Mouse (Mus musculus) layer of hippocampus, adult 8-10 months (tissue): ENCODE results near the gene Pmvk. TPM values are rescaled to one million over a fixed set of nuclear protein-coding genes. Genes with fewer than 3 reads are reported as not detected.
"Not testable (repeated sequence)": the region's sequence is repeated elsewhere in the genome, so short reads cannot be mapped to it uniquely, and the experiment has no call there.

Experiments used
- DNase-seq, 2 experiments: peaks; one replicate each; pipeline ENCODE4 v3.0.0; 2022; ENCODE audit warnings: low spot score in 2 of 2
- total RNA-seq, 4 experiments: library from RNA; stranded (reverse); gene quantifications; 2 replicates each; pipeline ENCODE4 v1.2.4; 2022

The Pmvk gene
- total RNA-seq, 4 experiments from 2014 or later = 29.5 to 33.7 (median 31.3) TPM

- DNase-seq = no peak
Measured at GRCm38 (mm10) chr3:89425876-89426275, 28.5 kb upstream of the Pmvk start.

GRCm38 (mm10) chr3:89429021-89429420 is 25.3 kb upstream of the Pmvk start:
- not testable (repeated sequence) for DNase-seq

DNA sequence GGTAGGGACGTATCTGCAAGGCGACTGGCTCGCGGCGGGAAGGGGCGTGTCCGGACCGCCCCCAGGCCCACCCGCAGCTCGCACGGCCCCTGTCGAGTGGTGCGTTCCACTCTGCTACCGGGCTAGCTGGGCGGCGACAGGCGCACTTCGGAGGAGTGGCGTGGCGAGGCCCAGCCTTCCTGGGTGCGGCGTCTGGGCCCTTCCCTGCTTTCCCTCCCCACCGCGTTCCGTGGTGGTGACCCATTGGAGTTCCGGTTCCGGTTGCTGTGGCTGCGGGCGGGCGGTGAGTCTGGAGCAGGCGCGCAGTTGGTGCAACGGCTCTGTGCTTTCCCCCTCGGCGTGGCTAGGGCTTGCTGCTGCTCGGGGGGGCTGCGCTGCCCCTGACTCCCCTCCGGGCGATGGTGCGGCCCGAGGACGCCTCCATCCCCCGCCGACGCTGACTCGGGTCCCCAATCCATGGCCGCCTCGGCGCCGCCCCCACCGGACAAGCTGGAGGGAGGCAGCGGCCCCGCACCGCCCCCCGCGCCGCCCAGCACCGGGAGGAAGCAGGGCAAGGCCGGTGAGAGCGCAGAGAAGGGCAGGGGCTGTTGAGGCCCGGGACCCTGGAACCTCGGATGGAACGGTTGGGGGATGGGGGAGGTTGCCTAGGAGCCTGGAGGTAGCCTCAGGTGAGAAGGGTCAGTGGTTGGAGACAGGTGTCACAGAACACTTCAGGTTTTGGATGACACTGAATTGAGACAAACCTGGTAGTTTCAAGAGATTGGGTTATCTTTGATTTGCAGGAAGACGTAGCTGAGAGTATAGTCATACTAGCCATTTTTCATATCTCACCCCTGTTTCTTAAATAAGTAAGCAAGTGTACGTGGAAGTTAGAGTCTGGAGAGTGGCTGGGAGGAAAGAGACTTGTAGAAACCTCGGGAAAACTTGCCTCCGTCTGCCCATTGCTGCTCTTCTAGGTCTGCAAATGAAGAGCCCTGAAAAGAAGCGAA is 23.9 kb upstream of the Pmvk start, which contains the start of gene Pygo2:
Pygo2 (plus strand) TSS at position 44 of the 989 bp plus-strand sequence.
- DNase-seq = peak; percentile 94 to 95

GRCm38 (mm10) chr3:89432606-89433005 is 21.7 kb upstream of the Pmvk start:
- no peak for DNase-seq

- no peak for DNase-seq
Measured at GRCm38 (mm10) chr3:89434532-89434931, 19.8 kb upstream of the Pmvk start.

GRCm38 (mm10) chr3:89435041-89435440 is 19.3 kb upstream of the Pmvk start:
- no peak for DNase-seq

DNA sequence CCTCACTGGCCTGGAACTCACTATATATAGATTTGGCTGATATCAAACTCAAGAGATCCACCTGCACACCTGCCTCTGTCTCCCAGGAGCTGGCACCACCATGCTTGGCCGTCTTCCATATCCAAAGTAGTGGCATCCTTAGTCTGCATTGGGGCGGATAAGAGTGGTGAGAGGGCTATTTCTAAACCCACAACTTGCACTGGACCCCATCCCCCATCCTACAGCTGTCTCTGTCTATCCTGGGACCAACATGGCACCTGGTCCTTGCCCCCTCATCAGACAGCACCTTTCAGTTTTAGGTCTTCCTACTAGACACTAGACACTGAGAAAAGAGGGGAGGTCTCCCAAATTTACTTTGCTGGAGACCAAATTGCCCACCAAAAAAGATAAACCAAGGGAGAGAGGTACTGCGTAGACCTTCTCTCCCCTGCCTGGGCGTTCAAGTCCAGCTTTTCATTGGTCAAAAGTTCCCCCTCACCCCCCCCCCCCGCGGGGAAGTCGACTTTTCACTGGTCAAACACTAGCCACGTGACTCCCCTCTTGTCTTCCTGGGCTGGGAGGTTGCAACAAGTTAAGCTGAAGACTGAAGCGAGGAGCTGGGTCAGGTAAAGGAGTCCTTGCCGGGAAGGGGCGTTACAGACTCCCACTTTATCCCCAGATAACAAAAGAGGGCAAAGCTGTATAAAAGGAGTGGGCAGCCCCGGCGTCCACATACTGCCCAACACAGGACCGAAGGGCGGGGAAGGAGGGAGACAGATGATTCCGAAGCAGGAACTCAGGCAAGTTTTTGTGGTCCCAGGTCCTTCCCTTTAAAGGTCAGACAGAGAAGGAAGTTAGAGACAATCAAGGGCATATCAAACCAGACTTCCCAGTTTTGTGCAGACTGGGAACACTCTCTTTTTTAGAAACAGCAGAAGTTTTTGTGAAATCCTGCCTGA is 17.9 kb upstream of the Pmvk start, which contains the start of gene Pbxip1:
Pbxip1 (plus strand) TSS at position 531 of the 938 bp plus-strand sequence.
- no peak for DNase-seq

DNA sequence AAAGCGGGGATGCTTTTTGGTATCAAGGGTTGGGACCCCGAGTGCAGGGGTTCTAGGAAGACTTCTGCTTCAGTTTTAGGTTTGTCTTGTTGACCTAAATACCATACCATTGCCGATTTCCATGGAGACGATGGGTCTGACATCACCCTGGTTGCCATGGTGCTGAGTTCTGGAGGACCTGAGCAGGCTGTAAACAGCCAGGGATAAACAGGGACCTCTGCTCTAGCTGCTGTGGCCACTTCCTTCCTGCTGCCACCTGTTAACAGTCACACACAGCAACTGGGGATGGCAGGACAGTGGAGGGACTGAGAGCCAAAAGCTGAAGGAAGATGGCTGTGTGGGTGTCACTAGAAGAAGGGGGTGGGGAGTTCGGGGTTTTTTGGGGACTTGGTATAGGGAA is 17.1 kb upstream of the Pmvk start:
- DNase-seq = peak in 1 of 2 experiments; percentile 25

GRCm38 (mm10) chr3:89440691-89441090 is 13.7 kb upstream of the Pmvk start:
- no peak for DNase-seq

DNA sequence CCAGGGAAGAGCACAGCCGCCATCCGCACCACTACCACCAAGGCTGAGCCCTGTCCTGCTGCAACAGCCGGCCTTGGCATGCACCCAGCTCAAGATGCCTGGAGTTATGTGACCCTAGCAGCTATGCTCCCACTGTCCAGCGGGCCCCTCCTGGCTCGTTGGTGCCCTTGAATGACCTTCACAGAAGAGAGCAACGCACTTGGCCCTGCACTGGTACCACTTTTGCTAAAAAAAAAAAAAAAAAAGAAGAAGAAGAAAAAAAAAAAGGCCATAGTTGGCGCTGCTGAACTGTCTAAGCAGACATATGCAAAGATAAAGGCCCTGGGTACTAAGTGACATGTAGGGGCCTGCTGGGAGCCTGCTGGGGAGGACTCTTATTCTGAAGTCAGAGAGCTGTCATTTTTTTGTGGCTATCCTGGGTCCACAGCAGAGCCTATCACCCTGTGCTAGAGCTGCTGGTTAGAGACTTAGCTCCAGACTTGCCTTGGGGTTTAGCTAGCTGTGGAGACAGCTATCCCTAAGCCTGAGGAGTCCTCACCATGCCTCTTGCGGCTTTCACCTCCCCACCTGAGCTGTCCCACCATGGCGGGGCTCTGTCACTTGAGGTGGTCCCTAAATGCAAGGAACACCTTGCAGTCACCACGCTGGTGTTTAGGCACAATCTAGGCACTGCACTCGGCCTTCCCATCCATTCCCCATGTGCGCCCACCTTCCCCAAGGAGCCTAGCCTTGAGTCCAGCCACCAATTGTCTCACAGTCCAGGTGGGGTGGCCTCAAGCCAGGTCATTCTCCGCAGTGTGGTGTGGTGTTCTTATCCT is 5.4 kb upstream of the Pmvk start:
- no peak for DNase-seq

DNA sequence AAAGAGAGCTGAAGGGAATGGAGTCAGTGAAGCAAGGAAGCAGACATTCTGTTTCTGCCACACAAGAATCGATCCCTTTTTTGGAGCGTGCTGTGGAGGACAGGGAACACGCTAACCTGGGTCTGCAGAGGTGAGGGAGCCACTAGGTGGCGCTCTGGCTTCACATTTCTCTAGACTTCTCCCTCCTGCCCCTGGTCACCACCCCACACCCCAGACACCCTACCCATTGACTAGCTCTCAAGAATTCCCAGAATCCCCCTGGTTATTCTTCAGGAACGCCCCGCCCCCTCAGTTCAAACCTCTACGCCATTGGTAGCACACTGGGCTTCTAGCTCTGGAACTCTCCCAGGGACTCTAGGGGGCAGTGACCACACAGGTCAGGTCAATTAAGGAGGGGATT is 4.8 kb upstream of the Pmvk start:
- DNase-seq = peak in 1 of 2 experiments; percentile 76

GRCm38 (mm10) chr3:89451916-89452315 is 2.4 kb upstream of the Pmvk start:
- DNase-seq = no peak

DNA sequence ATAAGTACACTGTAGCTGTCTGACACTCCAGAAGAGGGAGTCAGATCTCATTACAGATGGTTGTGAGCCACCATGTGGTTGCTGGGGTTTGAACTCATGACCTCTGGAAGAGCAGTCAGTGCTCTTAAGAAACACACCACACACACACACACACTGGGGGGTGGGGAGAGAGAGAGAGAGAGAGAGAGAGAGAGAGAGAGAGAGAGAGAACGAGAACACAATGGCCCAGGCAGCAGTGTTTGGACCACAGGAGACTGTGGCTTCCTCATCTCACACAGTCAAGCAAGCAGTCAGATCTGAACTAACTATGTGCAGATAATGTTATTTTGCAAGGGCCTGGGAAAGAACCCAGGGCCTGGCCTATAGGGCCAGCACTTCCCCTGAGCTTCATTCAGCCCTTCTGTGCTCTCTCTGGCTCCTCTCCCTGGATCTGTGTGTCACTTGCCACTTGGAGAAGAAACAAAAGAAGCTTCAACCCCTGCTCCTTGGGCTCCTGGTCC is 1.5 kb downstream of the Pmvk start:
- no peak for DNase-seq

DNA sequence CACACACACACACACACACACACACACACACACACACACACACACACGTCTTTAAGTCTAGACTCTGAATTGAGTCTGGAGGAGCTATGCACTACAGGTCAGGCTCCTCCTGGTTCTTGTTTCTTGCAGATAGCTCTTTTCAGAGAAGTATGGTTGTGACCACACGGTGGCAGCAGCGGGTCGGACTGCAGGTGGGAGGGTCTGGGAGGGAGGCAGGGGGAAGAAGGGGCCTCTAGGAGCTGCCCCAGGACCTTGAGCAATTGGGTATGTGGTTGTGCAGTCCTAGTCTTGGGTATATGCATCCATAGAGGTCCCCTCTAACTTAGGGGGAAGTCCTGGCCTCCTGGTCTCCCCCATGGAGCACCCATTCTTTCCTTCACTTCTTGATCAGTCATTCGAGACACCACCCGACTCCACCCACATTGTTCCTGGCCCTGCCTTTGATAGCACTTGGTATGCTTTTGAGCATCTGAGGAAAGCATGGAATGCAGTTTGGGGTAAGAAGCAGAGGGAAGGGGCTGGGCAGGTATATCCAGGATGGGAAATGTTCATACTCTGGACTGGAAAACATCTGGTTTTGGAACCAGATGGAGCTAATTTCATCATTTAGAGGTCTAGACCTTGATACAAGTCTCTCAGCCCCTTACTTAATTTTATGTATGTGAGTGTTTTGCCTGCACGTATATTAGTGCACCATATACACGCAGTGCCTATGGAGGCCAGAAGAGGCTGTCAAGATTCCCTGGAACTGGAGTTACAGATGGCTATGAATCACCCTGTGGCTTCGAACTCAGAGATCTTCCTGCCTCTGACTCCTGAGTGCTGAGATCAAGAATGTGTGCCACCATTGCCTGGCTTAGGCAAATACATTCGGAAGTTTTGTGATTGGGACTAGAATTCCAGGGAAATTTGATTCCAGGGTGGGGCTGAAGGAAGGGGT is 2.7 kb downstream of the Pmvk start:
- peak in 1 of 2 experiments; percentile 61 for DNase-seq

DNA sequence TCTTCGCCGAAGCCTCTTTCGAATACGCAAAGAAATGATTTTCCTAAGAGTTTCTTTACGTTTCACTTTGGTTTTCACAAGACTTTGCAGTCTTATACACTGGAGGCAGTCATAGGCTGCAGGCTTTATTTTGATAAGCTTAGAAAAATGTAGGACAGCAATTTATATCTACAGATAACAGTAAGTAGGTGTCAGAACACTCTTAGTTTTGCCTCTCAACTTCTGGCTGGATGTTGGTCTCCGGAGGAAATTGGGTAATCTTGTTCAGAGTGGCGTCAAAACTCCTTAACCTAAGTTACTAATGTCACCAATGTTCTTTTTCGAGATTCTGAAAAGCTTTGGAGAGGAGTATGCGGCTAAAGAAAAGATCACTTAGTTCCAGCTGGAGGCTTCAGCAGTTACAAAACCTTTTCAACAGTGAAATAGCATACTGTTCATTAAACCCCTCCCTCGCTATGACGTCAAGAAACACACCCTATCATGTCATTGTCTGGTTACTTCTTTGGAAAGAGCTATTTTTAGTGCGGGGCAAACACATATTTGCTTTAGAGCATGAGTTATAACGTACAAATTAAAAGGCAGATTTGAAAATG is 4.1 kb downstream of the Pmvk start:
- peak in 1 of 2 experiments; percentile 47 for DNase-seq

GRCm38 (mm10) chr3:89458965-89459807 is 4.8 kb downstream of the Pmvk start:
- peak; percentile 81 to 90 for DNase-seq

DNA sequence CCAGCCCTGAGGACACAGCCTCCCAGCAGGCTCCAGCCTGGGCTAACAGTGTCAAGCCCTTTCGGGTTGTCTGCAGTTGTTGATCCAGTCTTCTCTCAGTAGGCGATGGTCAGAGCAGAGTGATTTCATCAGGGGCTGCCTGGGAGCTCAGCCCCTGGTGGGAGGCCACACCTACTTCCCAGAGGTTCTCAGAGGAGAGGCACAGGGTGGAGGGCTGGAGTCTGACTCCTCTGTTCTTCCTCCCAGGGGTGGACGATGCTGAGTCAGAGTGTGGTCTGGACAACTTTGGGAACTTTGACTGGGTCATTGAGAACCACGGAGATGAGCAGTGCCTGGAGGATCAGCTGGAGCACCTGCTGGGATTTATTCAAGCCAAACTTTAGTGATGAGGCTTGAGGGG is 13.9 kb downstream of the Pmvk start:
- no peak for DNase-seq

DNA sequence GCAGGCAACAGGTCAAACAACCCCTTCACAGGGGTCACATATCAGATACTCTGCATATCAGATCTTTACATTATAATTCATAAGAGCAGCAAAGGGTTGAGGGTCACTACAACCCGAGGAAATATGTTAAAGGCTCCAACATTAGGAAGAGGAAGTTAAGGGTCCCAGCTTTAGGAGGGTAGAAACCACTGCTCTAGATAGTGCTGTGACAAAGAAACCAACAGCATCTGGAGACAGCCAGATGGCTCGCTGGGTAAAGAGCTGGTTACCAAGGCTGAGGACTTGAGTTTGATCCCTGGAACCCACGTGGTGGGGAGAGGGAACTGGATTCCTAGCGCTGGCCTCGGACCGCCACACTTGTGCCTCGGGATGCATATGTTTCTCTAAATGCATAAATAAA is 17.9 kb downstream of the Pmvk start:
- no peak for DNase-seq
